Mouse (Mus musculus) bone marrow macrophage, adult 2 months (primary cell): Measurements from ENCODE around the gene Insrr.

ENCODE experiments used
- CTCF ChIP-seq: IDR thresholded peaks from 2 replicates; pipeline ENCODE4 v1.5.1; 2012; ENCODE audit warnings: low read depth, mild to moderate bottlenecking, low read length, moderate library complexity
- POLR2A ChIP-seq: IDR thresholded peaks from 2 replicates; pipeline ENCODE4 v1.6.1; 2012; ENCODE audit warnings: mild to moderate bottlenecking, low read depth, low read length, borderline replicate concordance

- TF ChIP-seq CTCF, result no peak
- no peak for TF ChIP-seq POLR2A
These were observed 42.9 kb upstream of the Insrr start for GRCm38 (mm10) chr3:87753829-87754228.
